Mouse (Mus musculus) 416B (cell line): ENCODE measurements around the gene Ssxa1.
"Not testable (repeated sequence)": the region's sequence is repeated elsewhere in the genome, so short reads cannot be mapped to it uniquely, and the experiment has no call there.

Source experiments
- DNase-seq: peaks from one replicate; pipeline ENCODE4 v3.0.0; 2011; ENCODE audit warnings: low read depth

Ssxa1 gene

DNA sequence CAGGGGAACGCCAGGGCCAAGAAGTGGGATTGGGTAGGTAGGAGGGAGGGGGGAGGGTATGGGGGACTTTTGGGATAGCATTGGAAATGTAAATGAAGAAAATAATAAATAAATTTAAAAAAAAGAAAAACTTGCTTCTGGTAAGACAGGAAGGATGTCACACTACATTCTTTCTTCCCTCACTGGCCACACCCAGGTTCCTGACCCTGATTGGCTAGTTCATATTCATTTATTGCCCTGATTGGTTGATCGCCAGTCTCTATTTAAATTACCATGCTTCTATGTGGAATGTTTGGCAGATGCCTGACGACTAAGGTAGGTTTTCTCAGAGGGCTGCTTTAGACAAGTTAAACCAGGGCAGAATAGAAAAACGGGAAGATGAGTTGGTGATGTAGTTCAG is at the start of gene Ssxa1:
Ssxa1 (plus strand) TSS at position 301 of the 400 bp plus-strand sequence.
- DNase-seq = no peak

DNA sequence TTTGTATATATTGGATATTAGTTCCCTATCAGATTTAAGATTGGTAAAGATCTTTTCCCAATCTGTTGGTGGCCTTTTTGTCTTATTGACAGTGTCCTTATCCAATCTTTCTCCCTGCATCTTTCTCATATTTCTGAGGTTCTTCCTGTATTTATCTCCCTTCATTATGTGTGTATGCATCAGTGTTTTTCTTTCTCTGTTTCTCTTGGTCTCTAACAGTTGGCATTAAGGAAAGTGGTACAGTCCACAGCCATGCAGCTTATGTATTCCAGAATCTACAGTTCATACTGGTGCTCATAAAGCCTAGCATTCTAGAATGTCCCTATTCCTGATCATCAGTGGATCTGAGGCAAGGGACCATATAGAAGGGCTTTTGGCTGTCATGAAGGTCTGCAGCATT is 47.5 kb upstream of the Ssxa1 start, which contains the start of gene Spaca5:
Spaca5 (plus strand) TSS at position 301 of the 400 bp plus-strand sequence.
- DNase-seq = no peak

DNA sequence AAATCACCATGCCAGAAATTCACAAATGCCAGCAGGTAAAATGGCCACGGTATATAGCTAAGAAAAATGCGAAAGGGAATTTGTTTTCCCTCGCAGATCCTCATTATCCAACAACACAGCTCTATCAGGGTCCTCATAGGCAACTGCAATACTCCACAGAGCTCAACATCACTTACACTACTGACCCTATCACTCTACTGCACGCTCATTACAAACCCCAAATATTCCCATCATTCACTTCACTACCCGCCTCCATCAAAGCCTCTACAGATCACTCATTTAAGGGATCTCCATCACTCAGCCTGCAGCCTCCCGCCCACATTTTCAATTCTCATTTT is 27.0 kb upstream of the Ssxa1 start:
- DNase-seq = no peak

DNA sequence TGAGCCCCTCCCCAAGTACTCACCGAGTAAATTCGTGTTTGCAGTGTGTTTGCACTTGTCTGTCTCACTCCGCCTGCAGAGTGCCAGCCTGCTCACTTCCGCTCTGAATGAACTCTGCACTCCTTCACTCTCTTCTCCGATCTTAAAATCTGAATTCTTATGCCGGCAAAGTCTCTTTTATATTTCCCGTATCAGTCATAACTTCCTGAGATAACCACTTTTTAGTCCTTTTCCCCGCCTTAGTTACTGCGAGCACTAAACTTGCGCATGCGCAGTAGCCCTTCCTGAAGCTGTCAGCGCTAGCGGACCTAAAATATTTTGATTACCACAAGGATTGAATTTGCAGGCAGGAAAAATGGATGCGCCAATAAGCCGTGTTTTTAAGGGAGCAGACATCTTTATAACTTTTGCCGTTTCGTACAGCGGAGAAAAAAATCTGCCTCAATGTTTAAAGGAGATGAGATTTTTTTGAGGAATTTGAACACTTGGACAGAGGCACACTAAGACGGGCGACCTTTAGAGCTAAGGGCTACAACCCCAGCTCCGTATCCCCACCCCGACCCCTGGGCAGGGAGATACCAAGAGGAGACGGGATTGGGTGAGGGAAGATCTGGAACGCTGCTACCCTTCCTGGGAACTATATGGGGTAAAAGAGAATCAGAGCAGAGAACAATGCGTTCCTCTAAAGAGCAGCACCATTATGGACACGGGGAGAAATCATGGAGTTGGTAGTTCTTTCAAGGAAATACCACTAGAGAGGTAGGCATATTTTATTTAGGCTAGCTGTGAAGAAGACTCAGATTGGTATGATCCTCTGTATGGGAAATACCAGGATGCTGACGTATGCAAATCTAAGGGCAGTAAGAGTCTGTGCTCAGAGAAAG is 26.4 kb upstream of the Ssxa1 start, which contains the start of gene Zfp300:
Zfp300 (minus strand) TSS at position 545 of the 884 bp plus-strand sequence.
- no peak for DNase-seq

DNA sequence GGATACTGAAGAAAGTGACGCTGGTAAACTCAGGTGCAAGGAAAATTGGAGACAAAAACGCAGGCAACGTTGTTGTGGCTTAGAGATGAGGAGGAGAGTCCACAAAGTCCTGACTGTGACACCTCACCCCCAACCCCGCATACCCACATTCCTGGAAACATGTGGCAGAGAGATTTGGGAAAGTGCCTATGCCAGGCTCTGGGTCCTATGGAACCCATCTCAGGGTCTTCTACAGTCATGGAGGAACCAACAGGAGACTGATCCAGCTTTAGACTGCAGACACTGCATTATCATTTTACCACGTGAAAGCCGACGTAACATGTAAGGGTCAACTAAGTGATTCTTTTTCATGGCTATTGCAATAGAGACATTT is 25.8 kb upstream of the Ssxa1 start:
- no peak for DNase-seq

DNA sequence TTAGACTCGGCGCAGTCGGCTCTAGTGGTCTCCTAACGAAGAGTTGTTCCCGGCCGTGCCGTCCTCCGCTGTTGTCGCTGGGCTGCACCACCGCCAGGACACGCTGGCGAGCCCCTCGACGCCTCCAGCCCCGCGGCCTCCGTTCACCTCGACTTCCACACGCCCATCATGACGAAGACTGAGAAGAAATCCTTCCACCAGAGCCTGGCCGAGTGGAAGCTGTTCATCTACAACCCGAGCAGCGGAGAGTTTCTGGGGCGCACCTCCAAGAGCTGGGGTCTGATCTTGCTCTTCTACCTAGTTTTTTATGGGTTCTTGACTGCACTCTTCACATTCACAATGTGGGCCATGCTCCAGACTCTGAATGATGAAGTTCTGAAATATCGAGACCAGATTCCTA is 31.1 kb downstream of the Ssxa1 start:
- not testable (repeated sequence) for DNase-seq
